Mouse (Mus musculus): Measurements from ENCODE around the gene Epha1. TPM values are rescaled to one million over a fixed set of nuclear protein-coding genes. Genes with fewer than 3 reads are reported as not detected.

Gene Epha1
- total RNA-seq, 2 experiments from 2014 or later = 0.22 to 0.26 TPM

DNA sequence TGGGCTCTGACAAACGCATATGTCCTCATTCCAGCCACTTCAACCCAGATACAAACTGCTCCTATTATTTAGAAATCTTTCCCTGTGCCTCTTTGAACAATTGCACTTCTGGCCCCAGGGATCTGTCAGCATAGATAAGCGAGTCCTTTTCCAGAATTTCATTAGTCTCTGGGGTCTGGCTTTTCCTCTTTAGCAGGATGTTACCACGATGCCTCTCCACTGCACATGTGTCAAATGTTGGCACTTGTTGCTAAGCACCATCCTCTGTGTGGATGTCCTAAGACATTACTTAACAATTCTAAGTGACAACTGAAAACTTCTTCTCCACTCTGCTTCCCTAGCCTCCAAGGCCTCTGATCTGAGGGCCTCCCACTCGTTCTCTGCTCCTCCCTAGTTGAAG lies 2.9 kb upstream of the Epha1 start:
- no peak for DNase-seq (ENCODE audit: extremely low spot score in 1 of 2, low spot score in 2 of 2)
- intact Hi-C loops (cut with DNase I) = loop anchor here (10.0 kb wide), 1 partner anchor 209 kb away; no protein-coding TSS in a partner anchor

DNA sequence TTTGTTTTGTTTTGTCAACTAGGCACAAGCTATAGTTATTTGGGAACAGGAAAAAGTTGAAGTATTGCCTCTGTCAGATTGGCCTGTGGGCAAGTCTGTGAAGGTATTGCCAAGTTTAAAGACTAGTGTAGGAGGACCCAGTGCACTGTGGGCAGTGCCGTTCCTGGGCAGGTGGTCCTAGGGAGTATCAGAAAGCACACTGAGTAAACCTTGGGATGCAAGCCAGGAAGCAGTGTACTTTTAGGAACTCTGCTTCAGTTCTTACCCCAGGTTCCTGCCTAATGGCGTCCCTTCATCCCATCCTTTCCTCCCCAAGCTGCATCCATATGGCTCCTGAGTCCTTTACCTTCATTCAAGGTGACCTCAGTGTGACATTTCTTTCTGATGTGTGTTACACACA lies 2.1 kb upstream of the Epha1 start:
- intact Hi-C loops (cut with DNase I) = loop anchor here (10.0 kb wide), 1 partner anchor 210 kb away; no protein-coding TSS in a partner anchor

DNA sequence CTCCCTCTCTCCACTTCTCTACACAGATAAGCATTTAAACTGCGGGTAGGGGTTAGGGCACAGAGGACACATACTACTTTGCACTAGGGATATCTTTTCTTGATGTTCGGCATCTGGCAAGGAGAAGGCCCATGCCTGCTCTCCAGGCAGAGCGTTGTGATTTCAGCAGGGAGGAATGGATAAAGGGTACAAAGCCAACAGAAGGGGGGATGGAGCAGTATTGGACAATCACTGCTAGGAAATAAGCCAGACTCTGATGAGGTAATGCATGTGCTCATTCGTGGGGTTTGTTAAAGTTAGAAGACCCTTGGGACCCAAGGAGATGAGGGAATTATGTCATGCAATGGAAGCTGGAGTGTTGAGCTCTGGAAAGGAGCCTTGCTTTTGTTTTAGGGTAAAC lies 1.6 kb upstream of the Epha1 start:
- intact Hi-C loops (cut with DNase I) = loop anchor here (10.0 kb wide), 1 partner anchor 210 kb away; no protein-coding TSS in a partner anchor

More for the DNA sequence above, 2.1 kb upstream of the Epha1 start:
- no peak for DNase-seq (ENCODE audit: extremely low spot score in 1 of 2, low spot score in 2 of 2)

GRCm38 (mm10) chr6:42373669-42374430 lies 782 bp upstream of the Epha1 start:
- DNase-seq (ENCODE audit: extremely low spot score in 1 of 2, low spot score in 2 of 2) = no peak
- intact Hi-C loops (cut with DNase I) = loop anchor here (10.0 kb wide), 1 partner anchor 211 kb away; no protein-coding TSS in a partner anchor

More for the DNA sequence above, 1.6 kb upstream of the Epha1 start:
- no peak for DNase-seq (ENCODE audit: extremely low spot score in 1 of 2, low spot score in 2 of 2)

GRCm38 (mm10) chr6:42372421-42372815 lies 650 bp downstream of the Epha1 start:
- no peak for DNase-seq (ENCODE audit: extremely low spot score in 1 of 2, low spot score in 2 of 2)
- intact Hi-C loops (cut with DNase I) = loop anchor here (10.0 kb wide), 1 partner anchor 212 kb away; no protein-coding TSS in a partner anchor

- intact Hi-C loops (cut with DNase I) = loop anchor here (10.0 kb wide), 1 partner anchor 213 kb away; no protein-coding TSS in a partner anchor
- DNase-seq (ENCODE audit: extremely low spot score in 1 of 2, low spot score in 2 of 2) = no peak
Observed at GRCm38 (mm10) chr6:42372001-42372400, 1.1 kb downstream of the Epha1 start.

- no peak for DNase-seq (ENCODE audit: extremely low spot score in 1 of 2, low spot score in 2 of 2)
- intact Hi-C loops (cut with DNase I) = loop anchor here (10.0 kb wide), 1 partner anchor 214 kb away; no protein-coding TSS in a partner anchor
Observed at GRCm38 (mm10) chr6:42370630-42371363, 2.3 kb downstream of the Epha1 start.

DNA sequence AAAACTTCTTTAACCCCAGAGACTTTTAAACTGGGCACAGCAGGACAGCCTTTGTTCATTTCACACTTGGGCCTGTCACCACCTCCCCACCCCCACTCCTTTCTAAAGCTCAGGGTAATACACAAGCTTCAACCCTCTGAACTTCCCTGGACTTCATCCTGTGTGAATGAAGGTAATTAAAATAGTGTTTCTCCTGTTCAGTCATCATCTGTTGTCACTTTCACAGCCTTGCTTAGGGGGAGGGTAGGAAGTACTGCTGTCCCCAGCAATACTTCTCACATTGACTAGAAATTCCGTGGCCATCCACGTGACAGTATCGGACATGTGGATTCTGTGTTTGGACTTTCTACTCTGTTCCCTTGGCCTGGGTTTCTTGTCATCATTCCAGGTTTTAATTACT lies 3.2 kb downstream of the Epha1 start:
- DNase-seq (ENCODE audit: extremely low spot score in 1 of 2, low spot score in 2 of 2) = no peak
- intact Hi-C loops (cut with DNase I) = loop anchor here (10.0 kb wide), 1 partner anchor 215 kb away; no protein-coding TSS in a partner anchor

DNA sequence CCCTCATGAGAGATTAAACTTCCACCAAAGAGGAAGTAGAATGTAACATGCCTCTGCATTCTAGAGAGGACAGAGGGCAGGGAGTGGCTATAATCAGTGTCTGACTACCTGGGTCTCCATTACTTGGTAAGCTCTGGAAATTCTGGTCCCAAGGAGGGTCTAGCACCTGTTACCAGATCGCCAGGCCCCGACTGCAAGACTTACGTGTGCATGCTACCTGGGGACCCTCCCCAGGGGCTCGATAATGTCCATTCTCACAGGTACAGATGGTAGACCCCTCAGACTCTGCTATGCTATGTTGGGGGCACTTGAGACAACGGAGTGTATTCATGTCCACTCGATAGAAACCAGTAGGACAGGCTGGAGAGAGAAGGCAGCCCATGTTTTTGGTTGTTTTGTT lies 7.9 kb downstream of the Epha1 start:
- intact Hi-C loops (cut with DNase I) = no loop called here
- DNase-seq (ENCODE audit: extremely low spot score in 1 of 2, low spot score in 2 of 2) = no peak

- intact Hi-C loops (cut with DNase I) = no loop called here
- no peak for DNase-seq (ENCODE audit: extremely low spot score in 1 of 2, low spot score in 2 of 2)
Observed at GRCm38 (mm10) chr6:42364607-42365006, 8.5 kb downstream of the Epha1 start.

DNA sequence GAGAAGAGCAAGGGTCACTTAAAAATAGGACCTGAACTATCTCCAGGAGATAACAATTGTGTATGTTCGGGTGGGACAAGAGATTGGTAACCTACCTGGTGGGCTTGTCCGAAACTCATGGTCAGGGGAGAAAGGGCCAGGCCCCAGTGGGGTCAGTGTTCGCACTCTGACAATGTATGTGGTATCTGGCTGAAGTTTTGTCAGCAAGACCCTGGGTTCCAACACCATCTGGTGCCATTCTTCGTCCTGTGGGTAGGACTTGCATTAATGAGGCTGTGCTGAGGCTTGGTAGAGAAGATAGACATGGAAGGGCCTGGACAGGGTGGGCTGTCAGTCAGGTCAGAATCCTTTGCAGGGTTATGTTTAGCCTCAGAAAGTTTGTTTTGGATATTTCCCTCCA lies 9.0 kb downstream of the Epha1 start:
- DNase-seq (ENCODE audit: extremely low spot score in 1 of 2, low spot score in 2 of 2) = no peak
- intact Hi-C loops (cut with DNase I) = no loop called here

DNA sequence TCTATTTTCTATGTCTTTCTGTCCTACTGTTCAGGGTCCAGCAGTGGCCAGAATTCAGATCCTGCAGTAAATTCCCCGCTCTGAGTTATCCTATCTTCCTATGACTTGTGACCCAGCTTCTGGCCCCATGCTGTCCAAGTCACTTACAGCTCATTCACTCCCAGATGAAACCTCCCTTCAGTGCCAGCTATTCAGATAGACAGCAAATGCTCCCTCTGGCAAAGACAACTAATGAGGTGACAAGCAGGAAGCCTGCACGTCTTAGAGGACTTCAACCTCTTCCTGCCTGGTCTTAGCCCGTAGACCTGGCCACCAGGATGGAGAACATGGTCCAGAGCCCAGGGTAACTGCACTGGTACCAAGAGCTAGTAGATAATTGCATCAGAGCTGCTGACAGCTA lies 10.1 kb downstream of the Epha1 start:
- no peak for DNase-seq (ENCODE audit: extremely low spot score in 1 of 2, low spot score in 2 of 2)
- intact Hi-C loops (cut with DNase I) = no loop called here

DNA sequence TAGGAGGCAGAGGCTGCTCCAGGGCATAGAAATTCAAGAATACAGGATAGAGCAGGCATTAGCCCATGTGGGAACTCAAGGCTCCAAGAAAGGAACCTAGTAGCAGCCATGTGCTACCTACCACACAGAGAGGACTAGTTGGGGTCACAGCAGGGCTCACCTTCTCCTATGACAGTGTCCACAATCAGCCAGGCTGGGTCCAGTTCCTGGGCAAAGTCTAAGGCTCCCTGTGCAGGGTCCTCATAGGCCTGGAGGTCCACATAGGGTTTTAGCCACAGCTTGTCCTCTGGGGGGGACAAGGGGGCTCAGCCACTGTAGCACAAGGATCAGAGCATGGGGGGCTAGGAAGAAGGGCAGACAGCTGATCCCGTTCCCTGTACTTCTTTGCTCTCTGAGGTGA lies 10.6 kb downstream of the Epha1 start:
- intact Hi-C loops (cut with DNase I) = no loop called here
- no peak for DNase-seq (ENCODE audit: extremely low spot score in 1 of 2, low spot score in 2 of 2)

DNA sequence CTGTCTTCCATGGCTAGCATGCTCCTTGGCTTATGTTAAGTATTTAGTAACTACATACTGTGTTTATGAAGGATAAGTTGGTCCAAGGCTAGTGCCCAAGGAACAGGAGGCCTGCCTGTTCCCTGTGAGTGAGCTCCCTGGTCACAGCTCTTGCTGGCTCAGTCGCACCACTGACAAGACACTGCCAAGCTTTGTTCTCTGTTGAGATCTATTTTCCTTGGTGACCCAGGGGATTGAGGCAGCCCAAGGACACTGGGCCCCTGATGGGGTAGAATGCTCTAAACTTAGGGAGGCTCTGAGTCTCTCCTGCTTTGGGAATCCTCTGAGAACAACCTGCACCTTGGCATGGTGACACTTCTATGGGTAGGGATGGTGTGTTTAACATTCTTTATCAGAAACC lies 11.0 kb downstream of the Epha1 start:
- DNase-seq (ENCODE audit: extremely low spot score in 1 of 2, low spot score in 2 of 2) = no peak
- intact Hi-C loops (cut with DNase I) = no loop called here

DNA sequence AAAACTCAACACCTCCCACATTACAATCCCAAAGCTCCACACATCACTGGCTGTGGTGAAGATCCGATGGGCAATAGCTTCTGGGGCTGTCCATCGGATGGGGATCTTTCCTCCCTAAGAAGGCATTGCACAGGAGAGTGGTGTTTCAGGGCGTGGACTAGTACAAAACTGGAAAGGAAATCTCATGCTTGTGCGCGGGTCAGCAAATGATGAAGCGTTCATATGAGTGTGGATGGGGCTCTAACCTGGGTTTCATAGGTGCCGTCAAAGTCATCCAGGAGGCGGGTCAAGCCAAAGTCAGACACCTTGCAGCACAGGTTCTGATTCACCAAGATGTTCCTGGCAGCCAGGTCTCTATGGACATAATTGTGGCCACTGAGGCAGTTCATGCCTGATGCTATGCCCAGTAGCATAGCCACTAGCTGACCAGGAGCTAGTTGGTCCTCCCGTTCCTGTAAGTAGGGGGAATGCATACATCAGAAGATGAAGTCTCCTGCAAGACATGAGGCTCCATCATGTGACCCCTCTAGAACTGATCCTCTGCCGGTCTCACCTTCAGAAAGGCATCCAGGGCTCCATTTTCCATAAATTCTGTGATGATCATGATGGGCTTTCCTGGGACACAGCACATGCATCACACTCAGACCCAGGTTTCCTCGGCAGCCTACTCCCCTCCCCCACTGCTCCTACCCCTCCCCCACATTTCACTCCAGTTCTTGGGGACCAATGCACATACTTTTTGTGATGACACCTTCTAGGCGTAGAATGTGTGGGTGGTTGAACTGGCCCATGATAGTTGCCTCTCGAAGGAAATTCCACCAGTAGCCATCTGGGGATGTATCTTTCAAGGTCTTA lies 11.8 kb downstream of the Epha1 start:
- intact Hi-C loops (cut with DNase I) = no loop called here
- DNase-seq (ENCODE audit: extremely low spot score in 1 of 2, low spot score in 2 of 2) = no peak

- intact Hi-C loops (cut with DNase I) = no loop called here
- DNase-seq (ENCODE audit: extremely low spot score in 1 of 2, low spot score in 2 of 2) = no peak
Observed at GRCm38 (mm10) chr6:42360231-42360840, 12.7 kb downstream of the Epha1 start.

DNA sequence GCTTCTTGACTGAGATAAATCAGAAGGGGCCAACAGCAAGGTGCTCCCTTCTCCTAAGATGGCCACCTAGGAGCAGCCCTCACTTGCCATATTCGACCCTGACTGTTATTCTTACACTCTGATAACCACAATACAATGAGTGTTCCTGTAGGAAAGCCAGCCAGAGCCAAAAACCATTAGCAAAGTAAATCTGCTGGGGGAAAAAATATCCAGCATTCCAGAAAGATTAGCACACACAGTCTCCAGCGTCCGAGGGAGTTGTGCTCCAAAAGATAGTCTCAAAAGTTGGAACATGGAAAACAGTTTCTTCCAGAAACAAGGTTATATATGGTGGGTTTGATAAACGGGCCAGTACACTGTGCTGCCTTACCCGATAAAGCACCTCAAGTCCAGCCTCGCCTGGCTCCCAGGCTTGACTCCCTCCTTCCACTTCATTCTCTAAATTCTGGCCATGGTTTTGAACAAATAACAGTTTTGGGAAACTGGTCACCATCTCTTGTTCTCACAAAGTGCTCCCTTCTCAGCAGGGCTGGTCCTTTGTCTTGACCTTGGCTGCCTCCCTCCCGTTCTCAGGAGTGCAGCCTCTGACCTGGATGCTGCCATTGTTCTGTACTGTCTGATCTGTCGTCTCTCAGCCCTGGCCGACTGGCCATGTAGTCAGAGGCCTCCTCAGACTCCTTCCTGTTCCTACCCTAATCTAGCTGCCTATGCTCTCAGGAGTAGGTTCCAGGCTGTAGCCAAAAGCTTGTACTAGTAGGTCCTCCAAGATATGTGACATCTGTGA lies 13.5 kb downstream of the Epha1 start:
- intact Hi-C loops (cut with DNase I) = no loop called here
- no peak for DNase-seq (ENCODE audit: extremely low spot score in 1 of 2, low spot score in 2 of 2)

GRCm38 (mm10) chr6:42358901-42359300 lies 14.2 kb downstream of the Epha1 start:
- intact Hi-C loops (cut with DNase I) = no loop called here
- DNase-seq (ENCODE audit: extremely low spot score in 1 of 2, low spot score in 2 of 2) = no peak
